Mouse (Mus musculus) neural tube, embryonic 14.5 days (tissue): Measurements from ENCODE around the gene Ptger3. TPM values are rescaled to one million over a fixed set of nuclear protein-coding genes. Genes with fewer than 3 reads are reported as not detected.

Experiments
- ATAC-seq: fragments of 200-750 bp; cut with Nextera tagmentation; 2 replicates; pipeline ENCODE4 v1.8.0; 2017; ENCODE audit warnings: low read depth, mild to moderate bottlenecking, moderate TSS enrichment, moderate library complexity
- H3K27ac ChIP-seq: fragments of 300-500 bp; sonication (generic); 2 replicates; pipeline ENCODE4 v1.5.1; 2014; ENCODE audit warnings: low read depth, mild to moderate bottlenecking, control low read depth, low read length, moderate library complexity, mixed read lengths
- H3K27me3 ChIP-seq: fragments of 300-500 bp; sonication (generic); 2 replicates; pipeline ENCODE4 v1.6.1; 2014; ENCODE audit warnings: low read length; ENCODE audit not compliant: control insufficient read depth, insufficient read depth
- H3K36me3 ChIP-seq: fragments of 300-500 bp; sonication (generic); 2 replicates; pipeline ENCODE4 v1.6.1; 2014; ENCODE audit warnings: low read length, mixed read lengths; ENCODE audit not compliant: control insufficient read depth, insufficient read depth
- H3K4me1 ChIP-seq: fragments of 300-500 bp; sonication (generic); 2 replicates; pipeline ENCODE4 v1.6.1; 2014; ENCODE audit warnings: low read length; ENCODE audit not compliant: control insufficient read depth, insufficient read depth
- H3K4me2 ChIP-seq: fragments of 300-500 bp; sonication (generic); 2 replicates; pipeline ENCODE4 v1.6.1; 2014; ENCODE audit warnings: mild to moderate bottlenecking, low read depth, low read length, control low read depth
- H3K4me3 ChIP-seq: fragments of 300-500 bp; sonication (generic); 2 replicates; pipeline ENCODE4 v1.5.1; 2014; ENCODE audit warnings: low read depth, low read length, control low read depth, mixed read lengths
- H3K9ac ChIP-seq: fragments of 300-500 bp; sonication (generic); replicated peaks from 2 replicates; pipeline ENCODE4 v1.6.1; 2014; ENCODE audit warnings: low read depth, mild to moderate bottlenecking, control low read depth, low read length, mixed read lengths
- H3K9me3 ChIP-seq: fragments of 300-500 bp; sonication (generic); 2 replicates; pipeline ENCODE4 v1.6.1; 2016; ENCODE audit warnings: low read length; ENCODE audit not compliant: control insufficient read depth
- WGBS: fragments of 180-500 bp; shearing (Covaris S2); extraction: QIAGEN DNeasy Blood & Tissue Kit; methylation state at CpG from one replicate; pipeline ENCODE4 v1.1.7; 2014; 5-methylcytosine and 5-hydroxymethylcytosine counted together
- polyA plus RNA-seq: library from polyadenylated mRNA; unstranded; fragments of >200 nt; fragmentation: Nextera tagmentation; extraction: Ambion mirVana; gene quantifications from 2 replicates; pipeline ENCODE4 v1.2.1, GENCODE M21; 2014

Ptger3 gene
- polyA plus RNA-seq, 1 experiment from 2014 or later: 6.2 TPM

DNA sequence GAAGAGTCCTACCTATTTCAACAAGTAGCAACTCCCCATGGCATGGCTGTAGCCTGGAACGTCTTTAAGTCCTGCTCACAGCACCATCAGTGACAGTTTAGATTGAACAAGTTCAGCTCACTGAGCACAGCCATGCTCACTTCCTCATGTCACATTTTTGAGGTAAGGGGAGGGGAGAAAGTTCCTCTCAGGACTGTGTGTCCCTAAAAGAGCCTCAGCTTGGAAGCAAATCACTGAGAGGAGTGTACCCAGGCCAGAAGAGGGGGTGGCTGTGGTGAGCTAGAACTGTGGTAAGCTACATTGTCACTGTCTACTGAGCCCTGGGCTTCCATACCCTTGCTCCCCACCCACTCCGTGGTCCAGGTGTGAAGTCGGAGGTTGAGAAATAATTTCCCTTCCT is 60.7 kb downstream of the Ptger3 start:
- Histone ChIP-seq H3K27me3 (no peaks in the 10 kb centered on the region), H3K4me1 (no peaks in the 10 kb centered on the region), H3K27ac (no peak overlapping the region), H3K9ac (no peak overlapping the region), H3K9me3 (no peaks in the 10 kb centered on the region), H3K4me3 (no peak overlapping the region), H3K4me2 (no peak overlapping the region), H3K36me3 (no peaks in the 10 kb centered on the region)
- no peak for ATAC-seq
- 82% methylated on average over 3 of the region's 3 CpGs for WGBS

DNA sequence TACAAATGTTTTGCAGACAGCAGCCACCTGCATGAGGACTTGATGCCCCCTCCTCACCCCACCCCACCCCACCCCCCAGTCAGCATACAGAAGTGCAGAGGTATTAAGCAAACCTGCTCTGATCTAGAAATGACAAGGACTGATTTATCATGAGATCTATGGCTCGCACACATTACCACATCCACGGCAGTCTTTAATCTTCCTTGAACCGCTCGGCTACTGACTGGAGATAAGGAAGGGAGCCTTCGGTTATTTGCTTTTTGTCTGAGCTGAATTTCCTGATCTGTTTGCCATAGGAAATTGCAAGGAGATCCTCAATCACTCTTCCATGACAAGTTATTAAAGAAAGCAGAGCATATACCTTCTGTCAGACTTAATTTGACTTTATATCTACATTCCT is 64.0 kb downstream of the Ptger3 start:
- no peak overlapping the region for H3K4me2 ChIP-seq
- no peak overlapping the region for H3K9ac ChIP-seq
- H3K4me3 ChIP-seq: no peak overlapping the region
- H3K36me3 ChIP-seq: no peaks in the 10 kb centered on the region
- no peaks in the 10 kb centered on the region for H3K9me3 ChIP-seq
- no peaks in the 10 kb centered on the region for H3K27me3 ChIP-seq
- no peaks in the 10 kb centered on the region for H3K4me1 ChIP-seq
- 69% methylated on average over 5 of the region's 5 CpGs for WGBS
- no peak overlapping the region for H3K27ac ChIP-seq
- ATAC-seq: no peak

DNA sequence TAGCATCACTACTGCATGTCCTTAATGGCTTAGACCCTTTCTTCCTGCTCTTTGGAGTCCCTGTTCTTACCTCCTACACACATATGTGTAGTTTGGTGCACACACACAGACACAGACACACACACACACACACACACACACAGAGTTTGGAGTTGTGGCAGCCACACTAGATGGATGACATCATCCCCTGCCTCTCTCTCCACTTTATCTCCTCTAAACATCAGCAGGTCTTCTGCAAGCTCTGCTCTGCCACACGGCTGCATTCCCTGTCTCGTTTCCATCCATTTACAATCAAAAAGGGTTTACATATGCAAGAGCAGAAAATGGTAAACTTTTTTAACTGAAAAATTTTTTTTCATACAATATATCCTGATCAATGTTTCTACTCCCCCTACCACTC is 64.7 kb downstream of the Ptger3 start:
- Histone ChIP-seq H3K4me2 (no peak overlapping the region), H3K27me3 (no peaks in the 10 kb centered on the region), H3K4me1 (no peaks in the 10 kb centered on the region), H3K9ac (no peak overlapping the region), H3K27ac (no peak overlapping the region), H3K4me3 (no peak overlapping the region), H3K36me3 (no peaks in the 10 kb centered on the region), H3K9me3 (no peaks in the 10 kb centered on the region)
- no peak for ATAC-seq
- 80% methylated on average over 2 of the region's 2 CpGs for WGBS

DNA sequence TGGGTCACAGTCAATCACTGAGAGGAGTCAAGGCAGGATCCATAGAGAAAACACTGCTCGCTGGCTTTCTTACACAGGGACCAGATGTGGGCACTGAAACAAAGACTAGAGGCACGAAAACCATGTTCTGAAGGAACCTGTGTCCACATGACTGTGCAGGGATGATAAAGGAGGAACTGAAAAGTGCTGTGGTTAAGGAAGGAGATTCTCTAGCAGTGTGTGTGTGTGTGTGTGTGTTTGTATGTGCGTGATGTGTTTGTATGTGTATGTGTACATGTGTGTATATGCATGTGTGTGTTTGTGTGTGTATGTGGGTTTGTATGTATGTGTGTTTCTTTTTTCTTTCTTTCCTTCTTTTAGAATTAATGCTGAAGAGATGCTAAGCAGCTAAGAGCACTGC is 67.7 kb downstream of the Ptger3 start:
- 86% methylated on average over 3 of the region's 3 CpGs for WGBS

DNA sequence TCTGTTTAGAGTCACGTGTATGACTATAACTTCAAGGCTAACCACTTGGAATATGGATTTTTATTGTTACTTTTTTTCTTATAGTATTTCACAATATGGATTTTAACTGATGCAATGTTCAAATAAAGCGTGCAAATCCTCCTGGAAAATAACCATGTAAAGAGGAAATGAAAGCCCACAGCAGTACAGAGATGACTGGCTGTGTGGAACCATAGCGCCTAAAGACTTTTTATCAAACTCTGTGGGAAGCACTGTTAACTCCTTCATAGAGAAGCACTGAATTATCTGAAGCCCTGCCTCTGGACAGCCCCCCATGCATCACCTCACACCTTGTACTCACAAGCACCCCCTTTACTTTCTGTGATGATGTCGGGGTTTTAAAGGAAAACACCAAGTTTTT is 69.0 kb downstream of the Ptger3 start:
- H3K27ac ChIP-seq: no peak overlapping the region
- no peaks in the 10 kb centered on the region for H3K36me3 ChIP-seq
- H3K9ac ChIP-seq: no peak overlapping the region
- H3K4me3 ChIP-seq: no peak overlapping the region
- H3K4me1 ChIP-seq: no peaks in the 10 kb centered on the region
- no peak overlapping the region for H3K4me2 ChIP-seq
- H3K9me3 ChIP-seq: no peaks in the 10 kb centered on the region
- WGBS: 84% methylated on average over 4 of the region's 4 CpGs
- no peaks in the 10 kb centered on the region for H3K27me3 ChIP-seq
- no peak for ATAC-seq

More for the DNA sequence above, 67.7 kb downstream of the Ptger3 start:
- no peaks in the 10 kb centered on the region for H3K4me1 ChIP-seq
- no peak for ATAC-seq
- H3K9me3 ChIP-seq: no peaks in the 10 kb centered on the region
- no peaks in the 10 kb centered on the region for H3K27me3 ChIP-seq
- H3K4me3 ChIP-seq: no peak overlapping the region
- no peak overlapping the region for H3K9ac ChIP-seq
- H3K27ac ChIP-seq: no peak overlapping the region
- H3K36me3 ChIP-seq: no peaks in the 10 kb centered on the region
- no peak overlapping the region for H3K4me2 ChIP-seq

DNA sequence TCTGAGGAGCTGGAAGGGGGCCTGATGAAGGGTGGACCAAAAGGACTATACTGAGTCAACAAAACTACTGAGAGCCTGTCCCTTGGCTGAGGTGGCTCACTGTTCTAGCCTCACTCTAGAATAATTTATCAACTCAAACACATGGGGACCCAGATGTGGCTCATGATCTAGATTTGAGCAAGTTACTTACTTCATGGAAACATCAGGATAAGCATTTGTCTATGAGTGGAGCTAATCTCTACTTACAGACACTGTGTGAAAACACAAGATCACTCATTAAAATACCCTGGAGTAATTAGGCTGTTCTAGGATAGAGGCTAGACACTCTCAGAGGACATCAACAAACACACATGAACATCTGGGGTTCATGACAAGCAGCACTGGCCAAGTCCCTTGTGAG is 70.2 kb downstream of the Ptger3 start:
- no peak overlapping the region for H3K27ac ChIP-seq
- H3K9ac ChIP-seq: no peak overlapping the region
- H3K4me1 ChIP-seq: no peaks in the 10 kb centered on the region
- H3K36me3 ChIP-seq: no peaks in the 10 kb centered on the region
- ATAC-seq: no peak
- no peak overlapping the region for H3K4me3 ChIP-seq
- no peak overlapping the region for H3K4me2 ChIP-seq
- no peaks in the 10 kb centered on the region for H3K27me3 ChIP-seq
- H3K9me3 ChIP-seq: no peaks in the 10 kb centered on the region

DNA sequence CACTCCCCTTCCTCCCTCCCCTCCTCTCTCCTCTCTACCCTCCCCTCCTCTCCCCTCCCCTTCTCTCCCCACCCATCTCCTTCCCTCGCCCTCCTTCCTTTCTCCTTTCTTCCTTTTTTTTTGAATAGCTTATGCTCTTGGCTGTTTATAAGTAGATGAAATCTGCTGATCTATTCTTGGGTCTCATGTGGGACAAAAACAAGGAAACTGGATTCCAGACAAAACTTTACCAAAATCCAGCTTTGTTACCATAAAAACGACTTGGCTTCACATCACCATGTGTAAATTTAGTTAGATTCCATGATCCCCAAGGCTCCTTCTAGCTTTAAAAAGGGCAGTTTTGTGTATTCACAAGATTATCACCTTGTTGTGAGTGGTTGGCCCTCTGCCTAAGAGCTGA is 70.6 kb downstream of the Ptger3 start:
- Histone ChIP-seq H3K4me1 (no peaks in the 10 kb centered on the region), H3K36me3 (no peaks in the 10 kb centered on the region), H3K4me3 (no peak overlapping the region), H3K9ac (no peak overlapping the region), H3K27me3 (no peaks in the 10 kb centered on the region), H3K4me2 (no peak overlapping the region), H3K9me3 (no peaks in the 10 kb centered on the region), H3K27ac (no peak overlapping the region)
- ATAC-seq: no peak
- WGBS: 89% methylated on average over 2 of the region's 2 CpGs

DNA sequence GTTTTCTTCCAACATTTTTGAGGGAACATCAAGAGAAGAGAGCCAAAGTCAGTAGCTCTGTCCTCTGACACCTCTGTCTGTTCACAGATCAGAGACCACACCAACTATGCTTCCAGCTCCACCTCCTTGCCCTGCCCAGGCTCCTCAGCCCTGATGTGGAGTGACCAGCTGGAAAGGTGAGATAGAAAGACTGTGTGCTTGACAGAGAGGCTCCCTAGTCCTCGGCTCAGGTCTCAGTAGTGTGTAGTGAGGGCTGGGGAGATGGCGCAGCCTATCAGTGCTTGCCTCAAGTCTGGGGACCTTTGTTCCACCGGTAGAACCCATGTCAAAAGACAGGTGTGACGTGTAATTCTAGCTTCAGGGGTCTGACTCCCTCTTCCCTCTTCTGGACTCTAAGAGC is 74.9 kb downstream of the Ptger3 start:
- 85% methylated on average over 4 of the region's 4 CpGs for WGBS

DNA sequence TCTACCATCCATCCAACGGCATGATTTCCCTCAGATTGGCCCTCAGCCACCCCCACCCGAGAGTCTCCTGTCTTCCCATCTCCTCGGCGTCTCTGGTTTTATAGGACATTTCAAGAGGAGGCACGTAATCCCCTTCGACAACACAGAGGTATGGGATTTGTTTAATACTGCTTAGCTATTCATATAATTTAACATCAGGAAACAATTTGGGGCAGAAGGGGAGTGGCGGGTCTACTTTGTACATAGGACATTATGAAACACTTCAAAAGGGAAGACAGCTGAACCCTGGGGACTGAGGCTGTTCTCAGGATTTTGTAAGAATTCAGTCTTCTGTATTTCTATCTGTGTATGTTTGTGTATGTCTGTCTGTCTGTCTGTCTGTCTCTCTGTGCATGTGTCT is 94.9 kb downstream of the Ptger3 start:
- Histone ChIP-seq H3K27ac (no peak overlapping the region), H3K36me3 (no peaks in the 10 kb centered on the region), H3K4me1 (no peaks in the 10 kb centered on the region), H3K9me3 (no peaks in the 10 kb centered on the region), H3K9ac (no peak overlapping the region), H3K4me2 (no peak overlapping the region), H3K4me3 (no peak overlapping the region), H3K27me3 (no peaks in the 10 kb centered on the region)
- no peak for ATAC-seq
- WGBS: 87% methylated on average over 7 of the region's 7 CpGs

More for the DNA sequence above, 74.9 kb downstream of the Ptger3 start:
- H3K9me3 ChIP-seq: no peaks in the 10 kb centered on the region
- no peak overlapping the region for H3K4me3 ChIP-seq
- H3K27ac ChIP-seq: no peak overlapping the region
- no peak for ATAC-seq
- no peak overlapping the region for H3K4me2 ChIP-seq
- no peaks in the 10 kb centered on the region for H3K4me1 ChIP-seq
- H3K9ac ChIP-seq: no peak overlapping the region
- H3K36me3 ChIP-seq: no peaks in the 10 kb centered on the region
- no peaks in the 10 kb centered on the region for H3K27me3 ChIP-seq

DNA sequence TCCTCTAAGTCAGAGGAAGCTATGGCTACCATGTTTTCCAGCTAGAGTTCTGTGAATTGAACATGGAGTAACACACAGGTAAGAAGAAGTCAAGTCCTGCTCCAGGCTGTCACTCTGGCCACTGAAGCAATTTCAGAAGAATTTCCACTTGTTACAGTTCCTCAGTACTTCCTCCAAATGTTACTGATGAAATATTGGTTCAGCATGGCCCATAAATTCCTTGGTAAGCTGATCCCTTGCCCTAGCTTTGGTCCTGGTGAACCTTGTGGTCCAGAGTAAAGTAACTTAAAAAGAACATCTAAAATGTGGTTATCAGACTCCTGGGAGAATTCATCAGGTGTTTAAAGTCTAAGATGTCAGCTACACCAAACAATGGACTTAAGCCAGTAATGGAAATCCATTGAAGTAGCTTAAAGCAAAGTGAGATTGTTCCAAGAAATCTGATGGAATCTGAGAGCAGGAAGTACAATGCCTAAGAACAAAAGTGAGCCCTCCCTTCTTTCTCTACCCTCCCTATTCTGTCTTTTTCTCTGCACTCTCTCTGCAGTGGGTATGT is 97.9 kb downstream of the Ptger3 start:
- no peaks in the 10 kb centered on the region for H3K36me3 ChIP-seq
- H3K4me3 ChIP-seq: no peak overlapping the region
- H3K9ac ChIP-seq: no peak overlapping the region
- no peaks in the 10 kb centered on the region for H3K9me3 ChIP-seq
- no peak for ATAC-seq
- no peak overlapping the region for H3K27ac ChIP-seq
- no peaks in the 10 kb centered on the region for H3K27me3 ChIP-seq
- no peak overlapping the region for H3K4me2 ChIP-seq
- H3K4me1 ChIP-seq: no peaks in the 10 kb centered on the region
